Mouse (Mus musculus): ENCODE measurements around the gene D6Ertd527e. TPM values are rescaled to one million over a fixed set of nuclear protein-coding genes. Genes with fewer than 3 reads are reported as not detected.

D6Ertd527e gene
- total RNA-seq, 2 experiments from 2014 or later = not detected

GRCm38 (mm10) chr6:87142239-87142638 is 37.7 kb downstream of the D6Ertd527e start:
- intact Hi-C loops (cut with DNase I) = no loop called here
- no peak for DNase-seq

- DNase-seq = no peak
- intact Hi-C loops (cut with DNase I) = no loop called here
These were observed 39.0 kb downstream of the D6Ertd527e start for GRCm38 (mm10) chr6:87143594-87143993.

- intact Hi-C loops (cut with DNase I) = no loop called here
- no peak for DNase-seq
These were observed 43.4 kb downstream of the D6Ertd527e start for GRCm38 (mm10) chr6:87147921-87148320.

- no peak for DNase-seq
- intact Hi-C loops (cut with DNase I) = no loop called here
These were observed 45.9 kb downstream of the D6Ertd527e start for GRCm38 (mm10) chr6:87150471-87150870.

GRCm38 (mm10) chr6:87151427-87151826 is 46.9 kb downstream of the D6Ertd527e start:
- no peak for DNase-seq
- intact Hi-C loops (cut with DNase I) = no loop called here

- DNase-seq = peak in 1 of 2 experiments; percentile 41
- intact Hi-C loops (cut with DNase I) = no loop called here
These were observed 48.1 kb downstream of the D6Ertd527e start for GRCm38 (mm10) chr6:87152461-87153230.

GRCm38 (mm10) chr6:87153231-87153580 is 48.7 kb downstream of the D6Ertd527e start:
- DNase-seq = no peak
- intact Hi-C loops (cut with DNase I) = no loop called here

- no peak for DNase-seq
- intact Hi-C loops (cut with DNase I) = no loop called here
These were observed 49.3 kb downstream of the D6Ertd527e start for GRCm38 (mm10) chr6:87153836-87154235.

GRCm38 (mm10) chr6:87158062-87158623 is 53.6 kb downstream of the D6Ertd527e start:
- DNase-seq = no peak
- intact Hi-C loops (cut with DNase I) = no loop called here

- no peak for DNase-seq
- intact Hi-C loops (cut with DNase I) = no loop called here
These were observed 55.6 kb downstream of the D6Ertd527e start for GRCm38 (mm10) chr6:87160196-87160595.

- peak in 1 of 2 experiments; percentile 24 for DNase-seq
- intact Hi-C loops (cut with DNase I) = no loop called here
These were observed 57.1 kb downstream of the D6Ertd527e start for GRCm38 (mm10) chr6:87161391-87162263.

Other genes with a start within 250 kb of the D6Ertd527e start
- 10 to 100 TPM; 55.8 to 56.2 TPM for gene Nfu1, start 95.5 kb upstream of the D6Ertd527e start, total RNA-seq (2021)
- 10 to 100 TPM; 23.7 to 27.7 TPM for gene Gfpt1, start 61.9 kb upstream of the D6Ertd527e start, total RNA-seq (2021)
- gene Antxr1, start 231.1 kb downstream of the D6Ertd527e start, total RNA-seq (2021) = 1 to 10 TPM; 8.6 to 9.5 TPM
- not detected for gene Gkn1, start 246.2 kb downstream of the D6Ertd527e start, total RNA-seq (2021)